19 mouse cellular contexts compared by ENCODE assay signal in the genomic region with DNA sequence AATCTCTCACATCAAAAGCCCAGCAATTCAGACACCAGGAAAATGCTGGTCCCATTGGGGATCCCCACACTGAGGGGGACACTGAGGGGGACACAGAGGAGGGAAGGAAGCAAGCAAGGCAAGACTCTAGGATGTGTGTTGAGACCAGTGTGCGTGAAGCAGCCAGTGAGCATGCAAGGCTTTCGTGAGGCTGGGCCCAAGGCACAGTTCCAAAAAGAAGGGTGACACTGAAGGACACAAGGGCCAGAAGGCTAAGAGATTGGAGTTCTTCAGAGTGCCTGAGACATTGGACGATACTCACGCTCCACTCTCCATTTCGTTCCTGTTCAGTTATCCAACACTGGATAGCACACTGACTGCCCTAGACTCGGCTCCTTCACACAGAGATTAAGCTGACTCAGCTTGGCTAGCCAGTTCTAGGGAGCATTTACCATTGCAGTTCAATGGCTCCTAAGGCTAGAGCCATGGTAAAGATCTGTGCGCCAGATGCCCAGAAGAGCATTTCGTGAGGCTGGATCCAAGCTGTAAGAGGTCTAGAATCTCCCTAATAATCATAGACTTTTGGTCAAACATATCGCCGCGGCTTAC.
DNase-seq lines count a peak whose midpoint lies in the region; ATAC-seq and TF ChIP-seq lines count a peak whose summit lies in the region.
"Had no signal": no experiment of that assay in that cellular context is flagged by ENCODE, and none has a peak within 500 bp of the region (broad histone marks: within the 10 kb centered on the region; RNA-seq: fewer than 3 reads in every experiment).

No protein-coding gene starts in this region.

- no peak for TF ChIP-seq CTCF in gastrocnemius, adult 2 months (IDR thresholded peaks at IDR 0.05)

- DNase-seq in gastrocnemius, adult 2 months = no peak
- no peak for DNase-seq in gastrocnemius, postnatal 25 days
- no peak for DNase-seq in kidney, postnatal 14 days
- DNase-seq: cerebellum, adult 11 months; cerebellum, adult 9-11 months; gastrocnemius, postnatal 10 days; kidney, adult 9 months; left cerebral cortex, postnatal 4 days; liver, postnatal 0 days; lung, postnatal 10 days; thymus, postnatal 25 days had no signal

- H3K27me3 ChIP-seq in kidney, embryonic 14.5 days (ENCODE audit: control insufficient read depth, insufficient read depth, low read length) = no peaks in the 10 kb centered on the region
- no peaks in the 10 kb centered on the region for H3K27me3 ChIP-seq in intestine, embryonic 15.5 days (replicated peaks)
- no peaks in the 10 kb centered on the region for H3K27me3 ChIP-seq in stomach, embryonic 16.5 days (ENCODE audit: control insufficient read depth, insufficient read depth, low read length)
- H3K27me3 ChIP-seq: neural tube, embryonic 15.5 days had no signal

- peaks cover 47% of the 10 kb centered on the region for H3K4me1 ChIP-seq in kidney, embryonic 14.5 days (ENCODE audit: control insufficient read depth, insufficient read depth, low read length)
- peaks cover 27% of the 10 kb centered on the region for H3K4me1 ChIP-seq in intestine, embryonic 15.5 days (replicated peaks)
- H3K4me1 ChIP-seq in stomach, embryonic 16.5 days (ENCODE audit: control insufficient read depth, insufficient read depth, low read length) = peaks cover 25% of the 10 kb centered on the region

- WGBS in kidney, embryonic 14.5 days = 91% methylated on average over 11 of the region's 11 CpGs
- 92% methylated on average over 11 of the region's 11 CpGs for WGBS in intestine, embryonic 15.5 days
- WGBS in stomach, embryonic 16.5 days = 95% methylated on average over 11 of the region's 11 CpGs

- H3K4me2 ChIP-seq in kidney, embryonic 14.5 days (replicated peaks; ENCODE audit: low read depth, low read length) = no peak overlapping the region
- no peak overlapping the region for H3K4me2 ChIP-seq in intestine, embryonic 15.5 days (replicated peaks)
- H3K4me2 ChIP-seq in stomach, embryonic 16.5 days (ENCODE audit: low read depth, low read length) = no peak overlapping the region
- H3K4me2 ChIP-seq: forebrain, embryonic 13.5 days; neural tube, embryonic 15.5 days had no signal

- peak overlapping the region; percentile 20; the same call in 1 of the 2 replicates for H3K27ac ChIP-seq in gastrocnemius, adult 2 months
- H3K27ac ChIP-seq in kidney, embryonic 14.5 days (ENCODE audit: low read depth, low read length) = peak overlapping the region; percentile 69; the same call in 1 of the 2 replicates
- peak overlapping the region; percentile 58 for H3K27ac ChIP-seq in intestine, embryonic 15.5 days
- H3K27ac ChIP-seq in stomach, embryonic 16.5 days (ENCODE audit: low read length) = peak overlapping the region; percentile 65
- H3K27ac ChIP-seq: forebrain, embryonic 13.5 days; neural tube, embryonic 15.5 days had no signal

- H3K9ac ChIP-seq in kidney, embryonic 14.5 days (ENCODE audit: low read depth, low read length) = no peak overlapping the region
- no peak overlapping the region for H3K9ac ChIP-seq in intestine, embryonic 15.5 days
- no peak overlapping the region for H3K9ac ChIP-seq in stomach, embryonic 16.5 days (ENCODE audit: low read length)
- H3K9ac ChIP-seq: forebrain, embryonic 13.5 days; liver, postnatal 0 days; neural tube, embryonic 15.5 days had no signal

- no peak for ATAC-seq in kidney, embryonic 14.5 days (ENCODE audit: low FRiP score, low TSS enrichment)
- ATAC-seq in intestine, embryonic 15.5 days = no peak
- ATAC-seq in stomach, embryonic 16.5 days (ENCODE audit: insufficient read depth, low FRiP score) = no peak
- no peak for ATAC-seq in erythroid progenitor cell, adult 5-6 weeks (replicated peaks; ENCODE audit: low FRiP score, poor library complexity, severe bottlenecking)
- no peak for ATAC-seq in monocyte, adult 5-6 weeks (replicated peaks; ENCODE audit: insufficient number of reproducible peaks, low FRiP score, low TSS enrichment, poor library complexity, severe bottlenecking)
- ATAC-seq: forebrain, embryonic 13.5 days; liver, postnatal 0 days had no signal

- H3K9me3 ChIP-seq in kidney, embryonic 14.5 days (ENCODE audit: control insufficient read depth, low read length) = no peaks in the 10 kb centered on the region
- H3K9me3 ChIP-seq in intestine, embryonic 15.5 days = no peaks in the 10 kb centered on the region
- H3K9me3 ChIP-seq in stomach, embryonic 16.5 days (replicated peaks; ENCODE audit: control insufficient read depth, low read length) = no peaks in the 10 kb centered on the region
- H3K9me3 ChIP-seq: forebrain, embryonic 13.5 days; midbrain, embryonic 10.5 days; neural tube, embryonic 15.5 days had no signal

- no peak overlapping the region for H3K4me3 ChIP-seq in gastrocnemius, adult 2 months
- no peak overlapping the region for H3K4me3 ChIP-seq in kidney, embryonic 14.5 days (ENCODE audit: low read length)
- H3K4me3 ChIP-seq in intestine, embryonic 15.5 days (replicated peaks) = no peak overlapping the region
- no peak overlapping the region for H3K4me3 ChIP-seq in stomach, embryonic 16.5 days (replicated peaks; ENCODE audit: low read length)
- H3K4me3 ChIP-seq: forebrain, embryonic 13.5 days; midbrain, embryonic 10.5 days; neural tube, embryonic 15.5 days had no signal

- intact Hi-C loops in gastrocnemius, adult 2 months (cut with DNase I) = no loop called here

- H3K36me3 ChIP-seq in kidney, embryonic 14.5 days (ENCODE audit: control insufficient read depth, insufficient read depth, low read length) = no peaks in the 10 kb centered on the region
- H3K36me3 ChIP-seq in intestine, embryonic 15.5 days = no peaks in the 10 kb centered on the region
- H3K36me3 ChIP-seq in stomach, embryonic 16.5 days (ENCODE audit: control insufficient read depth, insufficient read depth, low read length) = no peaks in the 10 kb centered on the region
- H3K36me3 ChIP-seq: midbrain, embryonic 10.5 days; neural tube, embryonic 15.5 days had no signal
